Mouse (Mus musculus): ENCODE measurements around the gene Tmem260.

DNA sequence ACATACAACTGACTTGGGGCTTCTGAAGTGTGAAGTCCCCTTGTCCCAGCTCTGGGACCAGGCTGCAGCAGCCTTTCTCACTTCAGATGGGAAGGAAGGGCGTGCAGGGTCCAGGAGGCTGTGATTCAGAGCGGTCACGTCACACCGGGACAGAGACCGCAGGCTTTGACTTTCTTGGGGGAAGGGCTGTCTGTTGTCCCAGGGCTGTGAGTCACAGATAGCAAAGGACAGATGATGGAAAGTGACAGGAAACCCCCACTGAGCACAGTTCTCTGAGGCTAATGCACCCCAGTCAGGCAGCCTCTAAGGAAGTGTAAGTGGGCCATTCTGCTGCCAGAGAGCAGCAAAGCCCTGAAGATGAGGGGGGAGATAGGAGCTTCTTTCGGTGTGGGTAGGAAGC is 23.9 kb upstream of the Tmem260 start:
- TF ChIP-seq CTCF (IDR thresholded peaks at IDR 0.05; ENCODE audit: low read depth, low read length) (no peak), POLR2AphosphoS5 (IDR thresholded peaks at IDR 0.05; ENCODE audit: insufficient replicate concordance, low read depth, low read length) (no peak), GATA1 (IDR thresholded peaks at IDR 0.05; ENCODE audit: borderline replicate concordance, low read length) (no peak), TAL1 (conservative IDR thresholded peaks at IDR 0.05; ENCODE audit: low read depth, low read length) (no peak)

Measured in G1E (cell line).